Mouse (Mus musculus) cerebellum, adult 2 months (tissue): ENCODE results near the gene Nt5c2. TPM values are rescaled to one million over a fixed set of nuclear protein-coding genes. Genes with fewer than 3 reads are reported as not detected.
"Not testable (repeated sequence)": the region's sequence is repeated elsewhere in the genome, so short reads cannot be mapped to it uniquely, and the experiment has no call there.

Experiments
- DNase-seq, 2 experiments: peaks; one replicate each; pipeline ENCODE4 v3.0.0; 2021
- H3K27ac ChIP-seq: fragments of 200-500 bp; 2 replicates; pipeline ENCODE4 v1.5.1; 2012; ENCODE audit warnings: low read length, control low read depth, inconsistent platforms; ENCODE audit not compliant: insufficient read depth
- H3K27me3 ChIP-seq: fragments of 200-500 bp; 2 replicates; pipeline ENCODE4 v1.6.1; 2012; ENCODE audit warnings: inconsistent platforms, mild to moderate bottlenecking, low read length, moderate library complexity; ENCODE audit not compliant: control insufficient read depth, insufficient read depth
- H3K4me1 ChIP-seq: fragments of 200-500 bp; 2 replicates; pipeline ENCODE4 v1.6.1; 2011; ENCODE audit warnings: low read length; ENCODE audit not compliant: control insufficient read depth, insufficient read depth
- H3K4me3 ChIP-seq: fragments of 200-500 bp; replicated peaks from 2 replicates; pipeline ENCODE3; 2011; ENCODE audit warnings: mild to moderate bottlenecking, low read depth, low read length, control low read depth; ENCODE audit not compliant: insufficient read depth
- CTCF ChIP-seq: fragments of 200-500 bp; IDR thresholded peaks from 2 replicates; pipeline ENCODE4 v1.5.1; 2011; ENCODE audit warnings: low read depth, mild to moderate bottlenecking, control low read depth, low read length, moderate library complexity, borderline replicate concordance; ENCODE audit not compliant: insufficient read depth
- POLR2A ChIP-seq: fragments of 200-500 bp; IDR thresholded peaks from 2 replicates; pipeline ENCODE4 v1.6.1; 2011; ENCODE audit warnings: low read length, control low read depth, borderline replicate concordance; ENCODE audit not compliant: insufficient read depth
- WGBS: fragments of 180-500 bp; shearing (Covaris S2); methylation state at CpG from one replicate; pipeline ENCODE4 v1.1.7; 2018; 5-methylcytosine and 5-hydroxymethylcytosine counted together
- polyA plus RNA-seq: library from polyadenylated mRNA; depleted of rRNA; stranded (reverse); fragments of >200 nt; gene quantifications from 2 replicates; pipeline ENCODE4 v1.2.3, GENCODE M21; 2012

The Nt5c2 gene
- polyA plus RNA-seq, 1 experiment, result 49.3 TPM

GRCm38 (mm10) chr19:46983352-46983965 lies 31.5 kb downstream of the Nt5c2 start:
- no peaks in the 10 kb centered on the region; the same call in 1 of the 2 replicates for H3K4me1 ChIP-seq
- WGBS, result 65% methylated on average over 14 of the region's 14 CpGs
- no peaks in the 10 kb centered on the region for H3K27me3 ChIP-seq
- no peak overlapping the region for H3K4me3 ChIP-seq
- no peak for DNase-seq
- no peak overlapping the region for H3K27ac ChIP-seq
- no peak for TF ChIP-seq CTCF
- TF ChIP-seq POLR2A, result no peak

GRCm38 (mm10) chr19:46981462-46981861 lies 33.5 kb downstream of the Nt5c2 start:
- H3K27me3 ChIP-seq, result no peaks in the 10 kb centered on the region
- H3K27ac ChIP-seq, result no peak overlapping the region
- H3K4me1 ChIP-seq, result no peaks in the 10 kb centered on the region; the same call in 1 of the 2 replicates
- no peak overlapping the region for H3K4me3 ChIP-seq
- no peak for TF ChIP-seq CTCF
- TF ChIP-seq POLR2A, result no peak
- 60% methylated on average over 6 of the region's 6 CpGs for WGBS
- no peak for DNase-seq

GRCm38 (mm10) chr19:46979781-46980105 lies 35.2 kb downstream of the Nt5c2 start:
- 63% methylated on average over 3 of the region's 3 CpGs for WGBS
- no peaks in the 10 kb centered on the region for H3K27me3 ChIP-seq
- H3K4me1 ChIP-seq, result peaks cover 3% of the 10 kb centered on the region; the same call in 1 of the 2 replicates
- DNase-seq, result no peak
- TF ChIP-seq CTCF (no peak), POLR2A (no peak)
- no peak overlapping the region for H3K27ac ChIP-seq
- H3K4me3 ChIP-seq, result no peak overlapping the region

GRCm38 (mm10) chr19:46978920-46979780 lies 35.8 kb downstream of the Nt5c2 start:
- DNase-seq, result no peak
- no peak for TF ChIP-seq CTCF
- no peak for TF ChIP-seq POLR2A
- Histone ChIP-seq H3K27ac (no peak overlapping the region), H3K27me3 (no peaks in the 10 kb centered on the region), H3K4me1 (peaks cover 3% of the 10 kb centered on the region; the same call in 1 of the 2 replicates), H3K4me3 (no peak overlapping the region)
- WGBS, result 76% methylated on average over 17 of the region's 17 CpGs

- DNase-seq, H3K27me3 ChIP-seq, H3K4me3 ChIP-seq, H3K27ac ChIP-seq, H3K4me1 ChIP-seq: not testable (repeated sequence)
- over 99% methylated on average over 3 of the region's 3 CpGs for WGBS
Observed at GRCm38 (mm10) chr19:46978069-46978468, 36.9 kb downstream of the Nt5c2 start.

GRCm38 (mm10) chr19:46977460-46977859 lies 37.5 kb downstream of the Nt5c2 start:
- no peak for DNase-seq
- Histone ChIP-seq H3K27me3 (no peaks in the 10 kb centered on the region), H3K4me1 (peaks cover 6% of the 10 kb centered on the region; the same call in 1 of the 2 replicates), H3K27ac (no peak overlapping the region), H3K4me3 (no peak overlapping the region)
- 25% methylated on average over 6 of the region's 6 CpGs for WGBS
- TF ChIP-seq POLR2A (no peak), CTCF (no peak)

- no peak for TF ChIP-seq CTCF
- no peak for TF ChIP-seq POLR2A
- DNase-seq, result no peak
- 84% methylated on average over 2 of the region's 2 CpGs for WGBS
- Histone ChIP-seq H3K4me1 (peaks cover 6% of the 10 kb centered on the region; the same call in 1 of the 2 replicates), H3K27me3 (no peaks in the 10 kb centered on the region), H3K27ac (no peak overlapping the region), H3K4me3 (no peak overlapping the region)
Observed at GRCm38 (mm10) chr19:46976743-46977142, 38.2 kb downstream of the Nt5c2 start.

- DNase-seq, result no peak
- 77% methylated on average over 8 of the region's 8 CpGs for WGBS
- no peaks in the 10 kb centered on the region for H3K27me3 ChIP-seq
- peaks cover 13% of the 10 kb centered on the region for H3K4me1 ChIP-seq
- H3K4me3 ChIP-seq, result no peak overlapping the region
- TF ChIP-seq CTCF (no peak), POLR2A (no peak)
- no peak overlapping the region for H3K27ac ChIP-seq
Observed at GRCm38 (mm10) chr19:46975997-46976396, 39.0 kb downstream of the Nt5c2 start.
